Mouse (Mus musculus) cerebellum, adult (tissue): ENCODE data around the gene Rabl3.
A peak's percentile ranks its signal among the peaks of the same experiment; 100 is the strongest.

Experiments
- ATAC-seq: cut with Nextera tagmentation; 2 replicates; pipeline ENCODE4 v1.9.2; 2017; ENCODE audit warnings: mild to moderate bottlenecking, moderate library complexity, mixed read lengths; ENCODE audit not compliant: insufficient number of reproducible peaks, low FRiP score, low TSS enrichment

Rabl3 gene

DNA sequence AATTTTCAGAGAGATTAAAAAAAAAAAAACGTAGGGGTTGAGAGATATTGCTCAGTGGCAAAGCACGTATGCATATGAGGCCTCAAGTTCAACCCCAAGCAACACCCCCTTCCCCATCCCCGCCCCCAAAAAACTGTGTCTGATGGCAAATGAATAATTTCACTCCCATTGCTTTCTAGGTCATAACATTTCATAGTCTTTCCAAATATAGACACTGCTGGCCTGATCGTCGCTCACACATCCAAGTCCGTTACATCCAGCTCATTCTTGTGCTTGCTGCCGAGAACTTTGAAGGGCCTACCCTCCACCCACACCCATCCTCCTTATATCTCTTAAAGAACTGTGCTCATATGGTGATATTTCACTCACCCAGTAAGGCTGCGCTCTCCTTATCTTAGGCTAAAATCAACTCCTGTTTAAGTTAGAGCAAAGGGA lies 45.5 kb downstream of the Rabl3 start:
- no peak for ATAC-seq

DNA sequence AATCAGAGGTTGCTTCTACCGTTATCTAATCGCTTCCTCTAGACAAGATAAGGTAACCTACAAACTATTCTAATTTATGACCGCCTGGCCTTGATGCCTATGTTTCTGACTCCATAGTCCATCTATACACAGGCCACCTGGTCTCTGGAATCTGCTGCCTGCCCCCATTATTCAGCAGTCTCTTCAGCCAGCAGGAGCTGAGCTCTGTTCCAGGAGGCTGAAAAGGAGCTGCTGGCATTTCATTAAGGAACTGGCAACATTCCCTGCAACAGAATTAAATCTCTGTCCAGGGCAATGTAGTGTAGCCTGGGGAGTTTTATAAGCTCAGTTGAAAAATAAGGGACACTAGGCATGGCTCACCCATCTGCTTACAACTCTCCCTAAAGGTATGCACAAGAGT lies 51.2 kb downstream of the Rabl3 start:
- ATAC-seq: peak; percentile 96

DNA sequence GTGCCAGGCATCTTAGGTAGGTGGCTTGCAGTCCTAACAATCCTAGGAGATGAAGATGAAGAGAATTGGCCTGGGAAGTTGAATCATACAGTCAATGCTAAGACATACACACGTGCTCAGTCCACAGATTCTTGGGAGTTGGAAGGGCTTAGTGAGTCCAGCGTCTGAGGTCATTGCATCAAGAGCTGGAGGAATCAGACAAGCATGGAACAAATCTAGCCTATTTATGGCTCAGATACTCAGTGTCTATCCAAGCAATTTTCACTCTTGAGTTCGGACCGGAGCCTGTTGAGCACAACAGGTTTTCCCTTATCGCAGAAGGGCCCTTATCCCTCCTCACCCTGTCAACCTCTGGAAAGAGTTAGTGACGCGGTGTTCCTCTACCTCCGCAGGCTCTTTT lies 51.9 kb downstream of the Rabl3 start:
- no peak for ATAC-seq

DNA sequence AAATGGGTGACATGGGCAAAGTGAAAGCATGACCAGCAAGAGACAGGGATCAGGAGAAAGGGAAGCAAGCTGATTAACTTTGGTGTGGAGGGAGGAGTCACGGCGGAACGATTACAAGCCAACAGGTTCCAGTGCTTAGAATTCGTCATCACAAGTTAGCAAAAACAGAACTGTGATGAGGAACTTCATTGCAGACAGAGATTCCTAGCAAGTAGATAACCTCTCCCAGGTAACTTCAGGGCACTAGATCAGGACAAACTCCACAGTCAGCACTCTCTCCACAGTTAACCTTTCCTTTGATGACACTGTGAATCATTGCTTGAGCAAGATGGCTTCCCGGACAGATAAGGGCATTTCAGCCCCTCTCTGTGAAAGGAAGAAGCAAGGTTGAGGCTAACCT lies 57.7 kb downstream of the Rabl3 start:
- no peak for ATAC-seq

DNA sequence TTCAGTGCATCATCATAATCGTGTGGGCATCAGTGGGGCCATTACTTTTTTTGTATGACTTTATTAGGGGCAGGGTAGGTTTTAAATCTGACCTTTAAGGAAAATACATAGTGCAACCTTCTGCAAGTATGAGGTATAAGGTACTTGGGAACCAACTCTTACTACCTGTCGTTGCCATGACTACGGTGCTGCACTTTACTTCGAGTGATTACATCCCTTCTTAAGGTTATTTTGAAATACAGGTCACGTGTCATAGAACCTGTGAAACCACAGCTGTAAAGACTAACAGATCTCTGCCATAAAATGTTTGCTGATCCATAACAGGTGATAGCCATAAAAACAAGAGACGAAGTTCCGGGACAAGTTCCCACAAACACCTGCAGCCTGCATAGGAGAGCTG lies 58.8 kb downstream of the Rabl3 start:
- ATAC-seq: no peak

DNA sequence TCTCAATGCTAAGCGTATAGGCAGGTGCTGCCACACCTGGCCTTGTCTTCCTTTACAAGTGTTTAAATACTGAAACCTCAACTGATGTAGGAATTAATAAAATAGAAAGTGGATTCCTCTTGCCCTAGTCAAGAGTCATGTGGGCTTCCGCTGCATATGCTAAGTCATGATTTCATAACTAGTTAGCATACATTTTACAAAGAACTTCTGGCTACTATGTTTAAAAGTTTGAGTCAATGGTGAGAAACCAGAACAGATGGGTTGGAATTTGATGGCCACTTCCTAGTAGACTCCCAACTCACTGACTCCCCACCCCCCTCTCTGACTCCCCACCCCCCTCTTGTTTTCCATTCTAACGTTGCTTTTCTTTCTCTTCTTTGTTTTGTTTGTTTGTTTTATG lies 59.6 kb downstream of the Rabl3 start:
- ATAC-seq: no peak

DNA sequence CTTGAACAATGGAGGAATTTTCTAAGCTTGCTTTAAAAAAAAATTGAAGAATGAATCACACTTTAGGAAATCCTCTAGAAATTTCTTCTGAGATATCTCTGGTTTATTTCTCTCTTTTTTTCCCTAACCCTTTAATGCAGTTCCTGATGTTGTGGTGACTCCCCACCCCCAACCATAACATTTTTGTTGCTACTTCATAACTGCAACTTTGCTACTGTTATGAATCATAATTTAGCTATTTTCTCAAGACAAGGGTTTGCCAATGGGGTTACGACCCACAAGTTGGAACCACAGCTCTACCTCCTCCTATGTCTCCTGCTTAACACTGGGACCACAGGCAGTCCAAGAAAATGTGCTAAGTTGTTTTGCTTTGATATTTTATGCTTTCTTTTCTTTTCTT lies 63.7 kb downstream of the Rabl3 start:
- no peak for ATAC-seq

DNA sequence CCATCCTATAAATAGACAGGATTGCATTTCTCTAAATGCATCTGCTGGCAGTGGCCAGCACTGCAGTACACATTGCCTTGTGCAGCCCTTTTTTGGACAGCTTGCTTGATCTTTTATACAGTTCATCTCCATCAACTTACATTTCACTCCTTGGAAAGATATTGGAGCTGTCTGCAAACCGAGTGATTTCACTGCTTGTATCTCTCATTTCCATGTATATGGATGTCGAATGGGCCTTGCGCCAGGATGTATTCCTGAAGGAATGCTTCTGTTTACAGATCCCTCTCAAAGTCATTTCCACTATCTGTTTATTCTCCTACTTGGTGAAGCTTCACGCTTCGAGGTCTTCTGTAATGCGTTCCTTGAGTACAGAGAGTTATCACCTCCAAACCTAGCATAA lies 64.6 kb downstream of the Rabl3 start:
- ATAC-seq: no peak

DNA sequence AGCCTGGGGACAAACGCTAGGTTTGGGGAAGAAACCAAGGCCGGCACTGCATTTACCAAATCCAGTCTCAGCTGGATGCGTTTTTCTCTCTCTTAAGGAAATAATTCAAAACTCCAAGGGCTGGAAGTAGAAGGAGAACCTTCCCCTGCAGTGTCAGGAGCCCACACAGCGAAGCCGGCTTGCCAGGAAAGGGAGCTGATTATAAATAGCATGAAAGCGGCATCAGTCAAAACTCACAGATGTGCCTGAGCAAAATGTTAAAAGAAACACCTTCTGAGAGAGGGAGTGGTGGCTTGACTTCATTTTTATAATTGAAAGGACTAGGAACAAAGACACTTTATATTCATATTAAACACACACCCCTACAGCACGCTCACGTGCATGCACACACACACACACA lies 70.6 kb downstream of the Rabl3 start:
- ATAC-seq: no peak

DNA sequence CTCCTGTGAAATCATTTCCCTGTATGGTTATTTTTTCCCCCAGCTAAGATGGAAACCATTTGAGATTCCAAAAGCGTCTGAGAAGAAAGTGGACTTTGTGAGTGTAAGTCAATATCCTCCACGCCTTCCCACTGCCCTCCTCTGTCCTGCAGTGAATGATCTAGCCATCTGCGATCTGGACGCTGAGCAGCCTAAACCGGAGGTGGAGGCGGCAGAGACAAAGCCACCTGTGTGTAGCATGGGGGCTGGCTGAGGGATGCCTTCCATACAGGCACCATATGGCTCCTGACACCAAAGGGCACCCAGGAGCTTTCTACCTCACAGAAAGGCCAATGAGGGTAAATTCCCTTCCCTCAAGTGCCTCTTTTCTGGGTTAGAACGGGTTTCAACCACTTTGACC lies 71.4 kb downstream of the Rabl3 start:
- peak; percentile 77; the same call in 1 of the 2 replicates for ATAC-seq

DNA sequence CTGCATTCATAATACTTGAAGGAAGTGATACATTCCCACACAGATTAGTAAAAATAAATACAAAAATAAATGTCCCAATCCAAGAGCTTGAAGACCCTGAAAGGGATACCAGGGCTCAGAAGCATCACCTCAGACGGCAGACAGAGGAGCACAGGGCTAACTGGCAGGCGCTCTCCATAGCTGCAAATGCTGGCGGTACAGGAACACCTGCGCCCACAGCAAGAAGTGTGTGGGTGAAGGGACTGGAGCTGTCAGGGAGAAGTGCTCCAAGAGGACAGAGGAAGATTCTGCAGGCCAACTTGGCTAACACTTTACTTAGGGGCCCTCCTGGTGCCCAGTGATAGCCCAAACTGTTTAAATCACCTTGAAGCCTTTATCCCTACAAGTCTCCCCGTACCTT lies 72.3 kb downstream of the Rabl3 start:
- peak; percentile 56; the same call in 1 of the 2 replicates for ATAC-seq

DNA sequence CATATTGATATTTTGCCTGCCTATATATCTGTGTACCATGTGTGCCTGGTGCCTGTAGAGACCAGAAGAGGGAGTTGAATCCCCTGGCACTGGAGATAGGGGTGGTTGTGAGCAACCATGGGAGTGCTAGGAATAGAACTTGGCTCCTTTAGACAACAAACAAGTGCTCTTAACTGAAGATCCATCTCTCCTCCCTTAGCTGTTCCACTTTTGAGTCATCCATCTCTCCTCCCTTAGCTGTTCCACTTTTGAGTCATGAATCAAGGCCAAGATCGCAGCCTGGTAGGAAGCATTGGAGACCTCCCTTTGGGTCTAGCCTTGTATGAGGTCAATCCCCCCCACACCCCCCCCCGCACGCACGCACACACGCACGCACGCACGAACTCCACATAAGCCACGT lies 74.9 kb downstream of the Rabl3 start:
- no peak for ATAC-seq

DNA sequence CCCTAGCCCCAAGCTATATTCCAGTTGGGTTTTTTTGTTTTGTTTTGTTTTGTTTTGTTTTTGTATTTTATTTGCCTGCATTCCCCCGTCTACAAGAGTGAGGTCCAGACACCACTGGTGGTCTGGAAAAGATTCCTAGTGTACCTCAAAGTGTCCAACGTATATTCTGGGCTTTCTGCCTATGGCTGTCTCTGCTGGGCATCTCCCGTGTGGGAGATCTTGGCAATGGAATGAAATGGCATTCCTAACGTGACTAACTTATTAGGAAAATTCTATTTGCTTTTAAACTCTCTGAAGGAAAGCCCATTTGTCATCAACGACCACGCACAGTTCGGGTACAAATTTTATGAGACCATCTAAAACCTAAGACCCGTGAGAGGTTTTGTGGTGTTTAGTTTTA lies 75.7 kb downstream of the Rabl3 start:
- no peak for ATAC-seq

DNA sequence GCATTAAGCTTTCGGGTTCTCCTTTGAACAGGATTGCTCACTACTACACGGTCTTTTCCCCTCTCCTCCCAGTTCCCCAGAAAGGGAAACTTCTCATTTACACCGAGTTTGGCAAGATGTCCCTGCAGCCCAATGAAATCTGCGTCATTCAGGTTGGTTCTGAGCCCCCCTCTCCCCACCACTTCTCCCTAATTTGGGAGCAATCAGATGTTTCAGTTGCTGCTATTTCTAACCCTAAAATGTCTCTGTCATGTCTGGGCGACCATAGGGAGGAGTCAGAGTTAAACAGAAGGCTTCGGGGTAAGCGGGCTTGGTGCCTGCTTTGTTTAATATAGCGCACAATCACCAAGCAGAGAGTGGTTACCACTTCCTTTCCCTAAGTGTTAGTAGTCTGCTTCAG lies 76.4 kb downstream of the Rabl3 start:
- ATAC-seq: no peak

DNA sequence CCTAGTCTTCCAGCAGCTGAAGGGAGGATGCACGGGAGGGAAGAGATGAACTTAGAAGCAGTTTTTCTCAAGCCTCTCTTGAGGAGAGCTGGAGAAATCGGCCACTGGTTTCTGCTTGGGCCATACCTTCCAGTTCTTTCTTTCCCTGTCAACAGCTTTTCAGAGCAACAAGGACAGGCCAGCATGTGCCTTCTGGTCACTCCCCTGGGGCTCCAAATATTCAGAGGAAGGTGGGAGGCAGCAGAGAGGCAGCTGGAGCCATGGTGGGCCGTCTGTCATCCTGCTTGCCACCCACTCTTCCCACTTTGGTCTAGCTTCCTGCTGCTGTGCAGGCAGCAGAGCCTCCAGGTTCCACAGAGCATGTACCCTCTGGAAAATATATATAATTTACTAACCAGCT lies 78.0 kb downstream of the Rabl3 start:
- ATAC-seq: peak; percentile 79
